Mouse (Mus musculus) thymus, adult 2 months (tissue): ENCODE results near the gene Dnttip2. TPM values are rescaled to one million over a fixed set of nuclear protein-coding genes. Genes with fewer than 3 reads are reported as not detected.
"Not testable (repeated sequence)": the region's sequence is repeated elsewhere in the genome, so short reads cannot be mapped to it uniquely, and the experiment has no call there.

Source experiments
- DNase-seq: peaks from one replicate; pipeline ENCODE4 v3.0.0; 2021
- H3K27ac ChIP-seq: fragments of 200-500 bp; 2 replicates; pipeline ENCODE4 v1.5.1; 2012; ENCODE audit warnings: low read length, control low read depth; ENCODE audit not compliant: control insufficient read depth, insufficient read depth
- H3K27me3 ChIP-seq: fragments of 200-500 bp; 2 replicates; pipeline ENCODE4 v1.6.1; 2012; ENCODE audit warnings: mild to moderate bottlenecking, low read length, moderate library complexity, mixed read lengths; ENCODE audit not compliant: control insufficient read depth, insufficient read depth
- H3K36me3 ChIP-seq: fragments of 200-500 bp; 2 replicates; pipeline ENCODE4 v1.6.1; 2012; ENCODE audit warnings: mild to moderate bottlenecking, low read length, moderate library complexity; ENCODE audit not compliant: control insufficient read depth, insufficient read depth
- H3K4me1 ChIP-seq: fragments of 200-500 bp; replicated peaks from 2 replicates; pipeline ENCODE4 v1.6.1; 2012; ENCODE audit warnings: low read length; ENCODE audit not compliant: control insufficient read depth, insufficient read depth
- H3K4me3 ChIP-seq: fragments of 200-500 bp; 2 replicates; pipeline ENCODE4 v1.5.1; 2012; ENCODE audit warnings: mild to moderate bottlenecking, low read length, control low read depth, moderate library complexity; ENCODE audit not compliant: control insufficient read depth, insufficient read depth
- CTCF ChIP-seq: fragments of 200-500 bp; IDR thresholded peaks from 2 replicates; pipeline ENCODE4 v1.5.1; 2012; ENCODE audit warnings: mild to moderate bottlenecking, control low read depth, low read length, moderate library complexity, borderline replicate concordance; ENCODE audit not compliant: control insufficient read depth, poor library complexity, insufficient read depth; ENCODE audit errors: extremely low read depth
- POLR2A ChIP-seq: fragments of 200-500 bp; IDR thresholded peaks from 2 replicates; pipeline ENCODE4 v1.6.1; 2012; ENCODE audit warnings: mild to moderate bottlenecking, low read length, control low read depth, moderate library complexity; ENCODE audit not compliant: control insufficient read depth, poor library complexity, insufficient read depth; ENCODE audit errors: extremely low read depth
- WGBS: fragments of 180-500 bp; shearing (Covaris S2); methylation state at CpG from one replicate; pipeline ENCODE4 v1.1.7; 2018; 5-methylcytosine and 5-hydroxymethylcytosine counted together
- polyA plus RNA-seq: library from polyadenylated mRNA; depleted of rRNA; stranded (reverse); fragments of >200 nt; gene quantifications from 2 replicates; pipeline ENCODE4 v1.2.3, GENCODE M21; 2012; rRNA removed

Gene Dnttip2
- 11.1 and 11.6 TPM in 2 replicates for polyA plus RNA-seq

- peaks cover 27% of the 10 kb centered on the region for H3K36me3 ChIP-seq
- peak; percentile 77 for DNase-seq
Measured at GRCm38 (mm10) chr3:122274241-122275024, at the start of gene Dnttip2. Gene Dnttip2 (plus strand): TSS chr3:122274388.

DNA sequence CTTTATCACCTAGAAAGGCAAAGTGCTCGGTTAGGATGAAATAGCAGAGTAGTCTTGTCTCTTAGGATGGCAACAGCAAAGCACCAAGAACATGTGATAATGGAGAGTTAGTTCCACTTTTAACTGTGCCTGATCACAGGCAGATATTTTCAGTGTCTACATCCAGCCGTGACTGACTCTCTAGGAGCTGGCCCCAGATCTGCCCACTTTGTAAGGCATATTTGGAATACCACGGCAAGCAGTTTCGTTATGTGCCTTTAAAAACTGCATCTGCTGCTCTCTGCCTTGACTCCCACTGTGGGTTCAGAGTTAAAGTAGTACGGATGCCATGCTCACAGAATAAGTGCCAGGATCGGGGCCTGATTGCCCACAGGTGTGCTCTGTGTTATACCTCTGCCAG, 47.2 kb upstream of the Dnttip2 start:
- H3K27ac ChIP-seq = not testable (repeated sequence)
- WGBS = 95% methylated on average over 6 of the region's 6 CpGs

More at GRCm38 (mm10) chr3:122274241-122275024, at the start of gene Dnttip2:
- under 1% methylated on average over 57 of the region's 57 CpGs for WGBS
- H3K4me3 ChIP-seq = peak within 1 kb of the TSS; percentile 92
- H3K4me1 ChIP-seq = peaks cover 4% of the 10 kb centered on the region
- peak; percentile 85 for TF ChIP-seq POLR2A
- peak; percentile 54; the same call in 1 of the 2 replicates for TF ChIP-seq CTCF
- H3K27me3 ChIP-seq = no peaks in the 10 kb centered on the region
- H3K27ac ChIP-seq = peak within 1 kb of the TSS; percentile 21; the same call in 1 of the 2 replicates

GRCm38 (mm10) chr3:122235772-122236171, 38.4 kb upstream of the Dnttip2 start:
- Histone ChIP-seq H3K4me1 (no peaks in the 10 kb centered on the region), H3K36me3 (no peaks in the 10 kb centered on the region), H3K27ac (no peak overlapping the region), H3K4me3 (no peak overlapping the region), H3K27me3 (no peaks in the 10 kb centered on the region)
- WGBS = 31% methylated on average over 1 of the region's 1 CpGs
- DNase-seq = no peak
- TF ChIP-seq POLR2A = no peak
- TF ChIP-seq CTCF = no peak

More for the DNA sequence above, 47.2 kb upstream of the Dnttip2 start:
- H3K4me3 ChIP-seq, H3K4me1 ChIP-seq, H3K27me3 ChIP-seq, H3K36me3 ChIP-seq, DNase-seq: not testable (repeated sequence)

DNA sequence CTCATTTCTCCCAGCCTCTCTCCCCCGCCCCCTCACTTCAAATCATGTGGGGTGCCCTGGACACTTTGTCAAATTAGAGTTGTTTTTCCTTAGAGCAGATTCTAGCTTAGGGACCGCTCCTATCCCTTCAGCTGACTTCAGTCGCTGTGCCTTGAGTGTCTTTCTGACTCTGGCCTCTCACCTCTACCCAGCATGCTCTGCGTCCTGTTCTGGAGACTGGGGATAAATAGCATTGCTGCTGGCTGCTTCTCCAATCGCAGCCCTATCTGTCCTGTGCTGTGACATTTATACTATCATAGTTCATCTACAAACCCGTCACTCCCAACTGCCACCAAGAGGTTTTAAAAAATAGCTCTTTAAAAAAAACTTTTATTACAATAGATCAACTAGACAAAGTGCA, 31.3 kb upstream of the Dnttip2 start:
- no peak for DNase-seq
- no peak for TF ChIP-seq POLR2A
- TF ChIP-seq CTCF = no peak
- H3K27ac ChIP-seq = no peak overlapping the region
- H3K27me3 ChIP-seq = no peaks in the 10 kb centered on the region
- 76% methylated on average over 6 of the region's 6 CpGs for WGBS
- H3K36me3 ChIP-seq = no peaks in the 10 kb centered on the region
- H3K4me1 ChIP-seq = peaks cover 7% of the 10 kb centered on the region; the same call in 1 of the 2 replicates
- no peak overlapping the region for H3K4me3 ChIP-seq

GRCm38 (mm10) chr3:122243416-122244167, 30.6 kb upstream of the Dnttip2 start:
- TF ChIP-seq POLR2A = no peak
- TF ChIP-seq CTCF = no peak
- no peak overlapping the region for H3K27ac ChIP-seq
- H3K27me3 ChIP-seq = no peaks in the 10 kb centered on the region
- H3K4me3 ChIP-seq = no peak overlapping the region
- DNase-seq = no peak
- WGBS = 65% methylated on average over 14 of the region's 14 CpGs
- peaks cover 7% of the 10 kb centered on the region; the same call in 1 of the 2 replicates for H3K4me1 ChIP-seq
- no peaks in the 10 kb centered on the region for H3K36me3 ChIP-seq

- Histone ChIP-seq H3K27me3 (no peaks in the 10 kb centered on the region), H3K36me3 (no peaks in the 10 kb centered on the region), H3K4me3 (no peak overlapping the region), H3K4me1 (peaks cover 7% of the 10 kb centered on the region; the same call in 1 of the 2 replicates), H3K27ac (no peak overlapping the region)
- TF ChIP-seq POLR2A (no peak), CTCF (no peak)
- no peak for DNase-seq
- WGBS = 49% methylated on average over 6 of the region's 6 CpGs
Measured at GRCm38 (mm10) chr3:122244759-122245158, 29.4 kb upstream of the Dnttip2 start.
